In the genomic region with DNA sequence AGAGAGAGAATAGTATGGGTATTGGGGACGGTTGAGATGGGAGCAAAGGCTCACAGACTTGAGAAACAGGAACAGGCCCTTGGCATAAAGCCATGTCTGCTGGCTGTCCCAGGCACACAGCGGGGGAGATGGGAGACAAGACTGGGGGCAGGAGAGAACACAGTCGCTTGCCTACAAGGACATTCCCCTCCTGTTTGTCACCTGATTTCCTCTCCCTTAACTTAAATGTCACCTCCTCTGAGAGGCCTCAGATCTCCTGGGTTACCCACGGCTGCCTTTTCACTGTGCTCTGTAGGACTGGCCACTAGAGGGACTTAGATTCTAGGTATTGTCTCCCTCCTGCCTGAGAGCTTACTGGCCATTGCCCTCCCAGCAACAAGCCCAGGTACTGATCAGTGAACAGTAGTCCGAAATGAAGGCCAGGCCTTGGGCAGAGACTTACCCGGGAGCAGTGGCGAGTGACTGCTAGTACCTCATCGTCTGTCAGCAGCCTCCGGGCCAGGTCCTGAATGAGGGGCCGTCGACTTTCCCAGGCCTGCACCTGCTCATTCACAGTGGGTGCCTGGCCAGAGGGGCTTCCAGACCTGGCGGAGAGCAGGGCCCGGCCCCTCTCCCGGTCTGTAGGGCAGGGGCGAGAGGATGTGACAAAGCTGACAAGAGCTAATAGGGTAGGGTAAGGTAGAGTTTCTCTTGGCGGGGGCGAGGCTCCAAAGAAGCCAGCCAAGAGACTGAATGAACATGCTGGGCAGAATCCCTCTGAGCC, we compare ENCODE assay signal across 1 mouse cellular context.
TF ChIP-seq lines count a peak whose summit lies in the region.

No protein-coding gene starts in this region.

TF ChIP-seq in CH12.LX, 34 proteins besides CTCF, POLR2A, EP300 and RAD21:
- TF ChIP-seq SMC3 (IDR thresholded peaks at IDR 0.05; ENCODE audit: low read depth, low read length) (peak; percentile 10; the same call in 1 of the 2 replicates), MAX (IDR thresholded peaks at IDR 0.05; ENCODE audit: low read length) (no peak), NELFE (IDR thresholded peaks at IDR 0.05; ENCODE audit: low read depth, low read length) (no peak)
TF ChIP-seq in CH12.LX: peak in this region for 1.
